Mouse (Mus musculus): ENCODE measurements around the gene Hoxc12. TPM values are rescaled to one million over a fixed set of nuclear protein-coding genes. Genes with fewer than 3 reads are reported as not detected.

The Hoxc12 gene
- polyA plus RNA-seq (2015; fragmentation: Nextera tagmentation; extraction: Ambion mirVana) = not detected in 2 replicates

DNA sequence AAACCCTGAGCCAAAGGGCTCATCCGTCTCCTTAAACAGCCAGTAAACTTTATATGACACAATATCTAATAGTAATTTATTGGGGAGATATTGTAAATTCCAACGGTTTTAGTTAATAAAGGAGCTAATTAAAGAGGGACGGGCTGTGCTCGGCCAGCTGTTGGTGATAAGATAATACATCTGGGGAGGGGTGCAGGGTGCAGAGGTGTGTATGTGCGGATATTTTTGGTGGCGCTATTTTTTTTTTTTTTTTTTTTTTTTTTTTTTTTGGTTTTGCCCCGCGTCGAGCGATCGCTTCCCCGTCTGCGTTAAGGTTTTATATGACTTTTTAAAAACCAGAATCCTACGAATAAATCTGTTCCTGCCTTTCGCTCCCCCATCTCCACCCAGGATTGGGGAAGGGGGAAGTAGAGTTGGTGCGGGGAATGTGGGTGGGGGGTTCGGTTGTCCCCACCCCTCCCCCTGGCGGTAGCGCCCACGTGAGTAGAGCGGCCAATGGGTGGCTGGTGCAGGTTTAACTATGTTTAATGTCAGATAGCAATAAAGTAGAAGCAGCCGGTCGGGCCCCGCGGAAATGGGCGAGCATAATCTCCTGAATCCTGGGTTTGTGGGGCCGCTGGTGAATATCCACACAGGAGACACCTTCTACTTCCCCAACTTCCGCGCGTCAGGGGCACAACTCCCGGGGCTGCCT is at the start of gene Hoxc12:
Hoxc12 (plus strand) TSS at position 479 of the 694 bp plus-strand sequence.
- ATAC-seq (replicated peaks) = no peak
- Histone ChIP-seq H3K4me3 (no peak within 1 kb of the TSS), H3K9me3 (no peaks in the 10 kb centered on the region), H3K4me2 (replicated peaks) (no peak within 1 kb of the TSS), H3K4me1 (no peaks in the 10 kb centered on the region), H3K9ac (replicated peaks) (no peak within 1 kb of the TSS), H3K27ac (replicated peaks) (no peak within 1 kb of the TSS), H3K27me3 (peaks cover 100% of the 10 kb centered on the region), H3K36me3 (no peaks in the 10 kb centered on the region)
- WGBS = under 1% methylated on average over 31 of the region's 31 CpGs

- Histone ChIP-seq H3K27me3 (peaks cover 14% of the 10 kb centered on the region), H3K9ac (replicated peaks) (no peak overlapping the region), H3K9me3 (no peaks in the 10 kb centered on the region), H3K4me3 (no peak overlapping the region), H3K4me1 (no peaks in the 10 kb centered on the region), H3K36me3 (no peaks in the 10 kb centered on the region), H3K4me2 (replicated peaks) (no peak overlapping the region), H3K27ac (replicated peaks) (no peak overlapping the region)
- no peak for ATAC-seq (replicated peaks)
- WGBS = 88% methylated on average over 6 of the region's 6 CpGs
Measured at GRCm38 (mm10) chr15:102895115-102895514, 41.4 kb upstream of the Hoxc12 start.

DNA sequence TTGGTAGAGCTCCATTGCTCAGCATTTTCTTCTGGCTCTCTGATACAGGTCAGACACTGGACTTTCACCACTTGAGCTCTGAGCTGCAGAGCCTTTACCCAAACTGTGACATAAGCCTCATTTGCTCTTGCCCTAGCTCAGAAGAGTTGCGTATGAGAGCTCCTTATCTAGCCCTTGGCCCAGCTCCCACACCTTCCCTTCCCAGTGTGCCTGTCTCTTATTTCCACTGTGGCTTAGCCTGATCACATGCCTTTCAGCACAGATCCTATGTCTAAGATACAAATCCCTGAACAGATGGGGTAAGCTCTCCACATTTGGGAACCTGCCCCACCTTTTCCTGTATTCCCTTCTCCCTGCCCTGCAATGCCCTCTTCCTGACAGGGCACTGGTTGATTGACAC is 31.6 kb upstream of the Hoxc12 start:
- Histone ChIP-seq H3K27ac (replicated peaks) (no peak overlapping the region), H3K27me3 (peaks cover 80% of the 10 kb centered on the region), H3K4me1 (no peaks in the 10 kb centered on the region), H3K9ac (replicated peaks) (no peak overlapping the region), H3K9me3 (no peaks in the 10 kb centered on the region), H3K4me2 (replicated peaks) (no peak overlapping the region), H3K4me3 (no peak overlapping the region), H3K36me3 (no peaks in the 10 kb centered on the region)
- no peak for ATAC-seq (replicated peaks)
- WGBS = 64% methylated on average over 1 of the region's 1 CpGs

DNA sequence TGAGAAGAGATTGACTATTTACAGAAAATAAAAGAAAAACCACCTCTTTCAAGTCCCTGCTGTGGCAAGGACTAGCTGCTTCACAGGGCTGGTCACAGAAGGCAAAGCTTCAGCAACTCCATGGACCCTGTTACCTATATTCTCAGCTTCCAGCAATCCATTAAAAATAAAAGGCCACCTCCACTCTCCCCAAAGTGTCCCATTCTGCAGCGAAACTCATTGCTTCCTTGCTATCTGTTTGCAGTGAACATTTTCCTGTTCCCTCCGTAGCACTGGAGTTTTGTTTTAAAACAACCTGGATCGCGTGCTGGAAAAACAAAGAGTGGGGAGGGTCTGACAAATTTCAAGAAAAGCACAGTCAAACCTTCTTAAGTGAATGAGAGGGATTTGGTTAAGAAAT is 27.0 kb upstream of the Hoxc12 start:
- no peak overlapping the region for H3K9ac ChIP-seq (replicated peaks)
- no peak for ATAC-seq (replicated peaks)
- peaks cover 91% of the 10 kb centered on the region for H3K27me3 ChIP-seq
- no peaks in the 10 kb centered on the region for H3K36me3 ChIP-seq
- 0% methylated on average over 4 of the region's 4 CpGs for WGBS
- H3K4me2 ChIP-seq (replicated peaks) = no peak overlapping the region
- no peaks in the 10 kb centered on the region for H3K4me1 ChIP-seq
- no peak overlapping the region for H3K4me3 ChIP-seq
- no peak overlapping the region for H3K27ac ChIP-seq (replicated peaks)
- no peaks in the 10 kb centered on the region for H3K9me3 ChIP-seq

DNA sequence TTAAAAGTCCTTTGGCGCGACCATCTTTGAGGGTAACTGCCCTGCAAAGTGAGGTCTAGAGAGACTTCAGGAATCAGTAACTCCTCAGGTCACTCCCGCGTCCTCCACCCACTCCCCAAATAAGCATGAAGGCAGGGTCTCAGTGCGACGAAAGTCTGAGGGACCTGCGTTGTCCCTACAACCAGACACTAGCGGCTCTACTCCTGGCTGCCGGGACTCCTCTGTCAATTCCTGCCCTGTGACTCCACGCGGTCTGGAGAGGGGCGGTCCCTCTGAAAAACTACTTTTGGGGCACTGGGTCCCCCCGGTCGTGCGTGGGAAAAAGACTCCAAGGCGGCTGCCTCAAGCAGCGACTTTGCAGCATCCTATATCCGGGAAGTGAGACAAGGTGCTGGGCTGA is 26.5 kb upstream of the Hoxc12 start:
- no peak for ATAC-seq (replicated peaks)
- Histone ChIP-seq H3K27me3 (peaks cover 93% of the 10 kb centered on the region), H3K27ac (replicated peaks) (no peak overlapping the region), H3K4me3 (no peak overlapping the region), H3K4me1 (no peaks in the 10 kb centered on the region), H3K36me3 (no peaks in the 10 kb centered on the region), H3K9me3 (no peaks in the 10 kb centered on the region), H3K9ac (replicated peaks) (no peak overlapping the region), H3K4me2 (replicated peaks) (no peak overlapping the region)
- under 1% methylated on average over 18 of the region's 18 CpGs for WGBS

DNA sequence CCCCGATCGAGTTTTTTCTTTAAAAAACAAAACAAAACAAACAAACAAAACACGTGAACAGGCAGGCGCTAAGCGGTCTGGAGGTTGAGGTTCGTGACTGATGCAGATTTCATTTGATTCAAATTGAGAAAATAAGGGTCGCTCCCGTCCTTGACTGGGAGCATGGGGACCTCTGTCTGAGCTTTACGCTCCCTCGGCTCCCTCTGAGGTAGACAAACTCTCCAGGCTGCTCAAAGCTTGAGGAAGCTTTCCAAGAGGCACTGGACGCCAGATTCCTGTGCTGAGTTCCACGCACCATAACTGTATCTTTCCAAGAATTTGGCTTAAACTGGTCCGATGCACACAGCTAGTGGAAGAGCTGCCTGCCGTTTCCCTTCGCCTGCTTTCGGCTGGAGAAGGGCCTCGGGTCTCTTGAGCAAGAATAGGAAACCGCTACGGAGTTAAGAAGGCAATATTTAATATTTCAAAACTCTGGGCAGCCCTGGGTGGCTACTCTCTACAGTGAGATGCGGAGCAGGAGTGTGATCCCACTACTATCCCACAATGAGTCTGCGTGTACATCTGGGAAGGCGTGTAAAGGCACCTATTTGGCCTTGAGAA is 26.0 kb upstream of the Hoxc12 start:
- Histone ChIP-seq H3K9ac (replicated peaks) (no peak overlapping the region), H3K27ac (replicated peaks) (no peak overlapping the region), H3K27me3 (peaks cover 90% of the 10 kb centered on the region), H3K4me1 (no peaks in the 10 kb centered on the region), H3K4me3 (no peak overlapping the region), H3K36me3 (no peaks in the 10 kb centered on the region), H3K4me2 (replicated peaks) (no peak overlapping the region), H3K9me3 (no peaks in the 10 kb centered on the region)
- 1% methylated on average over 22 of the region's 22 CpGs for WGBS
- no peak for ATAC-seq (replicated peaks)

- no peaks in the 10 kb centered on the region for H3K36me3 ChIP-seq
- no peak overlapping the region for H3K4me2 ChIP-seq (replicated peaks)
- peaks cover 93% of the 10 kb centered on the region for H3K27me3 ChIP-seq
- no peak overlapping the region for H3K27ac ChIP-seq (replicated peaks)
- no peak overlapping the region for H3K9ac ChIP-seq (replicated peaks)
- no peaks in the 10 kb centered on the region for H3K4me1 ChIP-seq
- no peak overlapping the region for H3K4me3 ChIP-seq
- no peaks in the 10 kb centered on the region for H3K9me3 ChIP-seq
- under 1% methylated on average over 19 of the region's 19 CpGs for WGBS
- no peak for ATAC-seq (replicated peaks)
Measured at GRCm38 (mm10) chr15:102913038-102913585, 23.4 kb upstream of the Hoxc12 start.

- under 1% methylated on average over 20 of the region's 20 CpGs for WGBS
- H3K27ac ChIP-seq (replicated peaks) = no peak overlapping the region
- no peak overlapping the region for H3K9ac ChIP-seq (replicated peaks)
- H3K27me3 ChIP-seq = peaks cover 94% of the 10 kb centered on the region
- no peaks in the 10 kb centered on the region for H3K36me3 ChIP-seq
- no peaks in the 10 kb centered on the region for H3K9me3 ChIP-seq
- no peak overlapping the region for H3K4me3 ChIP-seq
- peaks cover 9% of the 10 kb centered on the region for H3K4me1 ChIP-seq
- no peak for ATAC-seq (replicated peaks)
- H3K4me2 ChIP-seq (replicated peaks) = no peak overlapping the region
Measured at GRCm38 (mm10) chr15:102917972-102918572, 18.5 kb upstream of the Hoxc12 start.

DNA sequence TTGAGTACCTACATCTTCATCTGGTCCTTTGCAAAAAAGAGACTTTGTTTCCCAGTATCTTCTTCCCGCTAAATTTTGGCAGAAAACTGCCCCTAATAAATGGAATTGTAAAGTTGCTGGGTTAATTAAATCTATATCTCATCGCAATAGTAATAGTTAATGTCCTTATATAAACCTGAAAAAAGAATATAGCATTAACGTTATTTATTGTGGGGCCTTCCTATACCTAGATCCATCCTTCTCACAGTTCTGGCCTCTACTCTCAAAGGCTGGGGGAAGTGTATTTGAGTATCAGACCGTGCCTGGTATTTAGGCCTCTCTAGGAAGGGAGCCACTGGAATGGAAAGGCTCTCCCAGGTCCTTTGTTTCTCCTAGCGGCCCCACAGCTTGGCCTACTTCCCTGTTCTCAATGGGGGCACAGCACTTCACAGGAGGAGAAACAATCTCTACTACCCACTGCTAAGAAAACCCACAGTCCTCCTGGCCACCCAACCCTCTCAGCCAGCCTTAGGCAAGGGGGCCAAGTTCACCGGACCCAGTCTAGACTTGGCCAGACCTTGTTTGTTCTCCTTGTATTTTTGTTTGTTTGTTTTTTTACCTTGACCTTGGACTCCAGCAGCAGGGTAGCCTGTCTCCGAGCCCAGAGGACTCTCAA is 17.8 kb upstream of the Hoxc12 start:
- Histone ChIP-seq H3K4me3 (no peak overlapping the region), H3K27ac (replicated peaks) (no peak overlapping the region), H3K9me3 (no peaks in the 10 kb centered on the region), H3K4me2 (replicated peaks) (no peak overlapping the region), H3K36me3 (no peaks in the 10 kb centered on the region), H3K4me1 (peaks cover 9% of the 10 kb centered on the region), H3K9ac (replicated peaks) (no peak overlapping the region), H3K27me3 (peaks cover 94% of the 10 kb centered on the region)
- no peak for ATAC-seq (replicated peaks)
- 2% methylated on average over 7 of the region's 7 CpGs for WGBS

DNA sequence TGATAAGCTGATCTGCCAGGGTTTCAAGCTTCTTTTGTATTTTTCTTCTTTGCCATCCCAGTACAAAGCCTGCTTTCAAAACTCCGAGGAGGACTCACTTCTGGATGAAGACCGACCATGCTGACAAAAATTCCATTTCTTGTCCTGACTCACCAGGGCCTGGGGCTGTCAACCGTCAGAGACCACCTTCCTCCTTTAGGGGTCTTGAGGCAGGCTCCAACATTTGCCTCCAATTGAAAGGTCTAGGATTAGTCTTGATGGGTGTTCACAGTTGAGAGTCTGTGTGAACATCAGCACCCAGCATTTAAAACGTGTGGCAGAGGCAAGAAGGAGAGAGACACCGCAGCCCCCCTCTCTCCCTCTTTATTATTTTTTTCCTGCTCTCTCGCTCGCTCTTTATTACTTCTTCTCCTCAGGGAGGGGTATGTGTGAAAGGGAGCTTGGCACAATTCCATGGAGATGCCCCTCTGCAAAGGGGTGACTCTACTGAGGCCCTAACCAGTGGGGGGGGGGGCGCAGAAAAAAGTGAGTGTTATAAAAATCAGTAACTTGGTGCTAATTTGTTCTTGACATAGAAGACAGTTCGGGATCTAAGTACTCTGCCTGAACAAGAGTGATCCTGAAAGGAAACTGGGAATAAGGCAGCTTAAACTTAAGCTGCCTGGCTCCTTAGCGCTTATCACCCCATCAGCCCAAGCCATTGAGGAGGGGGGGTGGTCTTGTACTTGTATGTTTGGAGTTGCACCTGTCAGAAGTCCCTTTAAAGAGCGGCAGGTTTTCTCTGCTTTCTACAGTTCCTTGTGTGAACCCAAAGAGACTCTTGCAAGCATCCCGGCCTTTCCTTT is 17.0 kb upstream of the Hoxc12 start:
- H3K4me2 ChIP-seq (replicated peaks) = no peak overlapping the region
- no peak overlapping the region for H3K27ac ChIP-seq (replicated peaks)
- H3K4me1 ChIP-seq = peaks cover 9% of the 10 kb centered on the region
- no peaks in the 10 kb centered on the region for H3K9me3 ChIP-seq
- peaks cover 95% of the 10 kb centered on the region for H3K27me3 ChIP-seq
- no peak overlapping the region for H3K4me3 ChIP-seq
- no peaks in the 10 kb centered on the region for H3K36me3 ChIP-seq
- H3K9ac ChIP-seq (replicated peaks) = no peak overlapping the region
- WGBS = 2% methylated on average over 12 of the region's 12 CpGs
- no peak for ATAC-seq (replicated peaks)

DNA sequence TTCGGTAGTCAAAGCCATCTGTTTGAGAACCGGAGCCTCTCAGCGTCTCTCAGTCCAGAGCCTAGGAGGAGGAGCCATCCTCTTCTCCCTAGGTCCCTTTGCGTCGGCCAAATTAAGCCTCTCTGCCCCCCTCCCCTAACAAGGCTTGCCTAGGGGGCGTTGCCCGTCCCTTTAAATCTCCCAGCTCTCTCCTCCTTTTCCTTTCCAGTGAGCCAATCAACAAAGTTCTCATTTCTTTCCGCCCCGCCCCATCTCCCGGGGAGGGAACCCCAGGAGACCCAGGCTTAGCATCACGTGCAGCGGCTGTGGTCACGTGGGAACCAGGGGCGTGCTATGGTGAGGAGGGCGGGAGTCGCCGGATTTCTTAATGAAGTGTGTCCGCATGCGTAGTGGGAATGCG is 15.9 kb upstream of the Hoxc12 start:
- peak; percentile 64 for ATAC-seq (replicated peaks)
- Histone ChIP-seq H3K4me2 (replicated peaks) (peak overlapping the region; percentile 25), H3K4me3 (peak overlapping the region; percentile 15; the same call in 1 of the 2 replicates), H3K27ac (replicated peaks) (no peak overlapping the region), H3K9ac (replicated peaks) (no peak overlapping the region), H3K4me1 (peaks cover 9% of the 10 kb centered on the region), H3K27me3 (peaks cover 97% of the 10 kb centered on the region), H3K36me3 (no peaks in the 10 kb centered on the region), H3K9me3 (no peaks in the 10 kb centered on the region)
- WGBS = under 1% methylated on average over 20 of the region's 20 CpGs

Data from forebrain, embryonic 15.5 days (tissue).